Mouse (Mus musculus): ENCODE data around the gene Slc22a13.
"Not testable (repeated sequence)": the region's sequence is repeated elsewhere in the genome, so short reads cannot be mapped to it uniquely, and the experiment has no call there.

The Slc22a13 gene

DNA sequence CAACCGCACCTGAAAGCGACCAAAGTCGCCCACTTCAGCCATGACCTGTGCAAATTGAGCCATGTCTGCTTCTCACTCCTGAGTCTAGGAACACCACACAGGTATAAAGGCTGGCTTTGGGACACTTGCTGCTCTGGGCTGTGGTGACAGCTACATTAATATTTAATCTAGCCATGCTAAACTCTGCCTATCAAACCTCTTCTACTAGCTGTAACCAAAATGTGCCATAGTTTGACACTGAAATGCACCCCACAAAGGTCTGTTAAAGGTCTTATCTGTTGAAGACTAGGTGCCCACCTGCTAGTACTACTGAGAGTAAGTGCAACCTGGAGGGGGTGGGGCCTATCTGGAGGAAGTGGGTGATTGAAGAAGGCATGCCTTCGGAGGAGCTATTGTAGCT, at the start of gene Slc22a13:
Gene Slc22a13, minus strand, starts transcription at position 101 of the 400 bp plus-strand sequence.
- no peak for DNase-seq (ENCODE audit: low spot score in 2 of 2)

- no peak for DNase-seq (ENCODE audit: low spot score in 2 of 2)
These were observed 49.2 kb upstream of the Slc22a13 start for GRCm38 (mm10) chr9:119258128-119258527.

- no peak for DNase-seq (ENCODE audit: low spot score in 2 of 2)
These were observed 47.3 kb upstream of the Slc22a13 start for GRCm38 (mm10) chr9:119256161-119256560.

- no peak for DNase-seq (ENCODE audit: low spot score in 2 of 2)
These were observed 46.2 kb upstream of the Slc22a13 start for GRCm38 (mm10) chr9:119255096-119255495.

GRCm38 (mm10) chr9:119254187-119254586, 45.3 kb upstream of the Slc22a13 start:
- no peak for DNase-seq (ENCODE audit: low spot score in 2 of 2)

- no peak for DNase-seq (ENCODE audit: low spot score in 2 of 2)
These were observed 39.1 kb upstream of the Slc22a13 start for GRCm38 (mm10) chr9:119247996-119248395.

- DNase-seq (ENCODE audit: low spot score in 2 of 2), result peak in 1 of 2 experiments; percentile 37
These were observed 37.9 kb upstream of the Slc22a13 start for GRCm38 (mm10) chr9:119246826-119247225.

- no peak for DNase-seq (ENCODE audit: low spot score in 2 of 2)
These were observed 35.1 kb upstream of the Slc22a13 start for GRCm38 (mm10) chr9:119243981-119244380.

GRCm38 (mm10) chr9:119241169-119241865, 32.4 kb upstream of the Slc22a13 start:
- DNase-seq (ENCODE audit: low spot score in 2 of 2), result no peak

DNA sequence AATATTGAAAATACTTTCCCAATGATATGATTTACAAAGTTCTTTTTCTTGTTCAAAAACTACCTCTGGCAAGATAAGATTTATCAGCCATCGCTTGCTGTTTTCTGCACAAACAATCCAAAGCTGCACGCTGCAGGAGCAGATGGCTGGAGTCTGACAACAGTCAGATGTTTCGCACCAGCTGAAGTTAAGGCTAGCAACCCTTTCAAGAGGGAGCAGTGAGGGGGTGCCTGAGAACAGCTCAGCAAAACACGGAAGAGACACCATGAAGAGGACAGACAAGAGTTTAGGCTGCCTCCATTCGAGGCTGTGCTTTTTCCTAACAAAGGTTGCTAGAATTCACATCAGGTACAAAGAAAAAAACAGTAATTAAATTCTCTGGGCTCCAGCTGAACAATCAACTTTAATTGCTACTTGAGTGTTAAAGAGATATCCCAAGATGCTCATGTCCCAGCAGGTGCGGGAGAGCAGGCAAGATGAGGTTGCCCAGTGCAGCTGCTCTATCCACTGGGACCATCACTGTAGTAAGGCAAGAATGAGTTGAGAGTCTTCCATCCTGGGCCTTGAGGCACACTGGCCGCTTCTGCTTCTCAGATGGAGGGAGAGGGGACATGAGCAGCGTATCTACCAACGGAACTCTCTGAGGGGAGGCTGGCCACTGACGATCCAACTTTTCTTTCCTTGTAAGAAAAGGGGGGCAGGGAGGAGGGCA, 31.5 kb upstream of the Slc22a13 start:
- no peak for DNase-seq (ENCODE audit: low spot score in 2 of 2)

GRCm38 (mm10) chr9:119239274-119239673, 30.4 kb upstream of the Slc22a13 start:
- DNase-seq (ENCODE audit: low spot score in 2 of 2), result no peak

DNA sequence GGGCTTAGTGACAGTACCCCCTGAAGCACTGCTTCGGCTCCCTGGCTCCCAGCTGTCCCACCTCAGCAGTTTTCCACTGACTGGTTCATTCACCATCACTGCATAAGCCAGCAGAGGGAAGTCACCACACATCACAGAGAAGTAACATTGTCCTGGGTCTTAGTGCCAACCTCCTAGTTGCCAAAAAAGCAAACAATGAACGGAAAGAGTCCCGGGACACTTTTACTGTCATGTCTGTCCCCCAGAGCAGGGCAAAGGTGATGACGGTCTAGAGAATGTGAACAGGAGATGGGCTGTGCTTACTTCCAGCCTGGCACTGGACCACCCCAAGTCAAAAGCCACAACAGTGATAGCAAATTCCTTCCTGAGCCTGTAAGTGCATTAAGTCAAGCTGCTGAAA, 29.9 kb upstream of the Slc22a13 start:
- no peak for DNase-seq (ENCODE audit: low spot score in 2 of 2)

GRCm38 (mm10) chr9:119231552-119231951, 22.7 kb upstream of the Slc22a13 start:
- no peak for DNase-seq (ENCODE audit: low spot score in 2 of 2)

- no peak for DNase-seq (ENCODE audit: low spot score in 2 of 2)
These were observed 21.9 kb upstream of the Slc22a13 start for GRCm38 (mm10) chr9:119230829-119231228.

DNA sequence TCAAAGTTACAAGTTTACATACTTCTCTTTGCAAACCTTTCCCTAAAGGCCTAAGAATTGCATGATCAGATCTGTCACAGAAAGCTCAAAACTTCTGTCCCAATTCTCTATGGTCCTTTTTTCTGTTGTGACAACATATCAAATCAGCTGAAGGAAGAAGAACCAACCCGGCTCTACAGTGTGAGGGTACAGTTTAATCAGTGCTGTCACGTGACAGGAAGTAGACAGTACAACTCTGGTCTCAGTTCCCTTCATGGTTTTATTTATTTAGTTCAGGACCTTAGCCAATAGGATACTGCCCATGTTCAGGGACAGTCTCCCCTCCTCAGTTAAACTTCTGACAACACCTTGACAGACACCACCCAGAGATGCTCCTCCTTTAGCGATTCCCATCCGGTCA, 11.4 kb upstream of the Slc22a13 start:
- DNase-seq (ENCODE audit: low spot score in 2 of 2), result no peak

DNA sequence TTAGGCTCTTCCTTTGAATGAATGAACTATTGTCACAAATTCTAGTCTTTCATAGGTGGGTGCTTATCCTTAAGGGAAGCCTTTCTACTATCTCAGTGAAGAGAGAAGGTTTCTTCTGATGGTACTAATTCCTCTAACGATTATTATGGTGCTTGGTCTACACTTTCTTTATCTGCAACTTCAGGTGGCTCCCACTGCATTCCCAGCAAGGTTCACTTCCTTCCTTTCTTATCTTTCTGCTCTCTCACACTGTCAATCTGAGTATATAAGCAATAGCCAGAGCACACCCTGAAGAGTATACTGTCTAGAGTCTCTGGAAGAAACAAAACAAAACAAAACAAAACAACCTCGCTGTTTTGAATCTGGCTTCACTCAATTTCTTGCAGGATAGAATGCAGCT, 10.8 kb upstream of the Slc22a13 start:
- DNase-seq (ENCODE audit: low spot score in 2 of 2), result no peak

GRCm38 (mm10) chr9:119215341-119215740, 6.4 kb upstream of the Slc22a13 start:
- DNase-seq (ENCODE audit: low spot score in 2 of 2), result not testable (repeated sequence)

- no peak for DNase-seq (ENCODE audit: low spot score in 2 of 2)
These were observed 5.7 kb upstream of the Slc22a13 start for GRCm38 (mm10) chr9:119214601-119215000.

DNA sequence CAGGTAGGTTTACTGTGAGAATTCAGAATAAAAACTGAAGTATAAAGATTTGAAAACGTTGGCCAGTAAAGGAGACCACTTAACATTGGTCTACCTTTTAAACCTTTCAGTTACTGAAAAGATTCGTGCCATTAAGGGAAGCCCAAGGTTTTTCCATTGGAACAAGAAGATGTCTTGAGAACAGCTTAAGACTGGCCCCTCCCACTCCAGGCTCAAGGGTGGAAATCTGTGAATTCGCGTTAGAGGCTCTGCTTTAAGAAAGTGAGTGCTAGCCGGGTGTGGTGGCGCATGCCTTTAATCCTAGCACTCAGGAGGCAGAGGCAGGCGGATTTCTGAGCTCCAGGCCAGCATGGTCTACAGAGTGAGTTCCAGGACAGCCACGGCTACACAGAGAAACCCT, 4.1 kb upstream of the Slc22a13 start:
- DNase-seq (ENCODE audit: low spot score in 2 of 2), result no peak

DNA sequence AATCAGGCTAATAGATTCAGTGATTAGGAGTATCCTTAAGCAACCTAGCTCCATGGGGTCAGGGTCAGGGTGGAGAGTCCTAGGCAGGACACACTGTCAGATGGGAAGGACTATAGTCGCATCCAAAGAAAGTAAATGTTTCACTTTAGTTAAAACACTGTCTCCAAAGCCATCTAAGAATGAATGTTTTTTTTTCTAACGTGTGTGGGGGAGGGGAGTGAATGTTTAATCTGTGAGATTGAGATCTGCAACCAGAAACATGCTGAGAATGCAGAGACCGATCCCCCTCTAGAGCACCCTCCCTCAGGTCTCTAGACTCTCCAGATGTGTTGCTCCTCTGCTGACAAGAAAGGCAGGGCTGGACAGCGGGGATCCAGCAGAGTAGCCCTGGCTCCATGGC, 1.8 kb downstream of the Slc22a13 start:
- DNase-seq (ENCODE audit: low spot score in 2 of 2), result no peak

- no peak for DNase-seq (ENCODE audit: low spot score in 2 of 2)
These were observed 2.2 kb downstream of the Slc22a13 start for GRCm38 (mm10) chr9:119206666-119207065.

DNA sequence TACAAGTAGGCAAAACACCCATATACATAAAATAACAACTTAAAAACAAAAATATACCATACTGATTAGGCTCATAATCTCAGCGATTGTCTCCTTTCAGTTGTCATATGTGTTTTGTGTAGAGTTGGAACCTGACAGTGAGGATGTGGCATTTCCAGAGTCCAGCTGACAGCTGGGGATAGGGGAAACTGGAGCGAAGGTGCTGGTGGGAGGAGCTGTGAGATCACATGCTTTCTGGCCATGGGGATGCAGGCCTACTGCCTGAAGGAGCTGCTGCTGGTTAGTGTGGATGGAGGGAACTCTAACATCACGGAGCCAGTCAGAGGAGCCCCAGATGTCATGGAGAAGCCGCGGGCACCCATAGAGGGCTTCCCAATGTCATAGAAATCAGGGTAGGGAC, 3.1 kb downstream of the Slc22a13 start:
- no peak for DNase-seq (ENCODE audit: low spot score in 2 of 2)

GRCm38 (mm10) chr9:119203617-119204016, 5.3 kb downstream of the Slc22a13 start:
- no peak for DNase-seq (ENCODE audit: low spot score in 2 of 2)
